14 mouse cellular contexts compared by ENCODE assay signal in genomic region chr9:63993256-63993655, GRCm38 (mm10). TPM values are rescaled to one million over a fixed set of nuclear protein-coding genes. Genes with fewer than 3 reads are reported as not detected.
DNase-seq lines count a peak whose midpoint lies in the region; ATAC-seq and TF ChIP-seq lines count a peak whose summit lies in the region.
"Had no signal": no experiment of that assay in that cellular context is flagged by ENCODE, and none has a peak within 500 bp of the region (broad histone marks: within the 10 kb centered on the region; RNA-seq: fewer than 3 reads in every experiment).

No protein-coding gene starts in this region.

- no peak for TF ChIP-seq CTCF in liver, adult 2 months (IDR thresholded peaks at IDR 0.05; ENCODE audit: low read depth, low read length)
- TF ChIP-seq CTCF in liver, postnatal 0 days (IDR thresholded peaks at IDR 0.05; ENCODE audit: low read depth): no peak

- WGBS in heart, embryonic 13.5 days: 75% methylated on average over 5 of the region's 5 CpGs
- WGBS in liver, adult 2 months: 86% methylated on average over 5 of the region's 5 CpGs
- 75% methylated on average over 5 of the region's 5 CpGs for WGBS in liver, postnatal 0 days (ENCODE audit: insufficient replicate concordance)
- 78% methylated on average over 5 of the region's 5 CpGs for WGBS in embryonic facial prominence, embryonic 13.5 days
- 79% methylated on average over 5 of the region's 5 CpGs for WGBS in stomach, embryonic 16.5 days

- no peaks in the 10 kb centered on the region for H3K9me3 ChIP-seq in heart, embryonic 13.5 days
- no peaks in the 10 kb centered on the region for H3K9me3 ChIP-seq in liver, postnatal 0 days (ENCODE audit: low read length)
- H3K9me3 ChIP-seq in embryonic facial prominence, embryonic 13.5 days: no peaks in the 10 kb centered on the region
- no peaks in the 10 kb centered on the region for H3K9me3 ChIP-seq in stomach, embryonic 16.5 days (replicated peaks; ENCODE audit: control insufficient read depth, low read length)
- H3K9me3 ChIP-seq: forebrain, embryonic 13.5 days; neural tube, embryonic 15.5 days had no signal

- H3K36me3 ChIP-seq in heart, embryonic 13.5 days: peaks cover 81% of the 10 kb centered on the region
- no peaks in the 10 kb centered on the region for H3K36me3 ChIP-seq in liver, adult 2 months (ENCODE audit: control insufficient read depth, insufficient read depth, low read length)
- no peaks in the 10 kb centered on the region; the same call in 1 of the 2 replicates for H3K36me3 ChIP-seq in liver, postnatal 0 days (replicated peaks; ENCODE audit: insufficient read depth, low read length)
- H3K36me3 ChIP-seq in embryonic facial prominence, embryonic 13.5 days: peaks cover 54% of the 10 kb centered on the region
- no peaks in the 10 kb centered on the region for H3K36me3 ChIP-seq in stomach, embryonic 16.5 days (ENCODE audit: control insufficient read depth, insufficient read depth, low read length)
- H3K36me3 ChIP-seq: neural tube, embryonic 15.5 days had no signal

- TF ChIP-seq POLR2A in liver, adult 2 months (IDR thresholded peaks at IDR 0.05; ENCODE audit: extremely low read depth, insufficient read depth, low read length): no peak

- H3K9ac ChIP-seq in heart, embryonic 13.5 days: peak overlapping the region; percentile 44
- H3K9ac ChIP-seq in liver, adult 2 months (ENCODE audit: low read depth, low read length): no peak overlapping the region
- H3K9ac ChIP-seq in liver, postnatal 0 days (replicated peaks): no peak overlapping the region; the same call in 1 of the 2 replicates
- H3K9ac ChIP-seq in embryonic facial prominence, embryonic 13.5 days: no peak overlapping the region
- H3K9ac ChIP-seq in stomach, embryonic 16.5 days (ENCODE audit: low read length): no peak overlapping the region
- H3K9ac ChIP-seq: forebrain, embryonic 13.5 days; neural tube, embryonic 15.5 days had no signal

- H3K4me3 ChIP-seq in heart, embryonic 13.5 days: no peak overlapping the region
- H3K4me3 ChIP-seq in liver, adult 2 months (ENCODE audit: insufficient read depth, low read depth, low read length): no peak overlapping the region
- no peak overlapping the region for H3K4me3 ChIP-seq in liver, postnatal 0 days (ENCODE audit: low read depth, low read length)
- no peak overlapping the region for H3K4me3 ChIP-seq in embryonic facial prominence, embryonic 13.5 days
- H3K4me3 ChIP-seq in stomach, embryonic 16.5 days (replicated peaks; ENCODE audit: low read length): no peak overlapping the region
- H3K4me3 ChIP-seq: forebrain, embryonic 13.5 days; layer of hippocampus, adult 2 months; neural tube, embryonic 15.5 days had no signal

- TF ChIP-seq EP300 in liver, postnatal 0 days (IDR thresholded peaks at IDR 0.05; ENCODE audit: low read depth): no peak

- no peaks in the 10 kb centered on the region for H3K27me3 ChIP-seq in heart, embryonic 13.5 days (replicated peaks)
- no peaks in the 10 kb centered on the region for H3K27me3 ChIP-seq in liver, adult 2 months (ENCODE audit: control insufficient read depth, insufficient read depth, low read length)
- H3K27me3 ChIP-seq in liver, postnatal 0 days (ENCODE audit: insufficient read depth, low read length): no peaks in the 10 kb centered on the region
- no peaks in the 10 kb centered on the region for H3K27me3 ChIP-seq in embryonic facial prominence, embryonic 13.5 days
- H3K27me3 ChIP-seq in stomach, embryonic 16.5 days (ENCODE audit: control insufficient read depth, insufficient read depth, low read length): no peaks in the 10 kb centered on the region
- H3K27me3 ChIP-seq: forebrain, embryonic 13.5 days; neural tube, embryonic 15.5 days had no signal

- 0 out of 2 replicates have a peak overlapping the region, but pooled peaks have one; percentile 7 for H3K4me2 ChIP-seq in heart, embryonic 13.5 days
- H3K4me2 ChIP-seq in liver, postnatal 0 days (ENCODE audit: low read depth, low read length): no peak overlapping the region
- H3K4me2 ChIP-seq in embryonic facial prominence, embryonic 13.5 days: no peak overlapping the region; the same call in 1 of the 2 replicates
- H3K4me2 ChIP-seq in stomach, embryonic 16.5 days (ENCODE audit: low read depth, low read length): no peak overlapping the region
- H3K4me2 ChIP-seq: forebrain, embryonic 13.5 days; neural tube, embryonic 15.5 days had no signal

- DNase-seq in heart, adult 18-20 months: no peak
- DNase-seq in liver, adult 2 months (ENCODE audit: extremely low read depth, low read depth, low spot score): no peak
- DNase-seq in liver, postnatal 0 days: no peak
- no peak for DNase-seq in layer of hippocampus, postnatal 14 days (ENCODE audit: low spot score in 2 of 2)
- DNase-seq: adrenal gland, postnatal 36 days; cerebellum, postnatal 14 days; kidney, adult 2 months; retina, postnatal 1 day had no signal

- H3K79me2 ChIP-seq in liver, adult 2 months (ENCODE audit: control insufficient read depth, insufficient read depth, low read length): peaks cover 5% of the 10 kb centered on the region

- peaks cover 74% of the 10 kb centered on the region for H3K4me1 ChIP-seq in heart, embryonic 13.5 days
- peaks cover 35% of the 10 kb centered on the region for H3K4me1 ChIP-seq in liver, adult 2 months (ENCODE audit: control insufficient read depth, insufficient read depth, low read length)
- peaks cover 32% of the 10 kb centered on the region for H3K4me1 ChIP-seq in liver, postnatal 0 days (ENCODE audit: insufficient read depth)
- H3K4me1 ChIP-seq in embryonic facial prominence, embryonic 13.5 days: peaks cover 60% of the 10 kb centered on the region
- peaks cover 26% of the 10 kb centered on the region for H3K4me1 ChIP-seq in stomach, embryonic 16.5 days (ENCODE audit: control insufficient read depth, insufficient read depth, low read length)

- peak overlapping the region; percentile 66 for H3K27ac ChIP-seq in heart, embryonic 13.5 days (replicated peaks)
- H3K27ac ChIP-seq in liver, adult 2 months (replicated peaks; ENCODE audit: insufficient read depth, low read depth, low read length): peak overlapping the region; percentile 33; the same call in 1 of the 2 replicates
- no peak overlapping the region for H3K27ac ChIP-seq in liver, postnatal 0 days (ENCODE audit: low read depth)
- H3K27ac ChIP-seq in embryonic facial prominence, embryonic 13.5 days: peak overlapping the region; percentile 74
- H3K27ac ChIP-seq in stomach, embryonic 16.5 days (ENCODE audit: low read length): peak overlapping the region; percentile 71
- H3K27ac ChIP-seq: forebrain, embryonic 13.5 days; layer of hippocampus, adult 2 months; neural tube, embryonic 15.5 days had no signal

- no peak for ATAC-seq in heart, embryonic 13.5 days (ENCODE audit: extremely low read depth, insufficient number of reproducible peaks, low FRiP score, low TSS enrichment)
- ATAC-seq in liver, postnatal 0 days: no peak
- no peak for ATAC-seq in embryonic facial prominence, embryonic 13.5 days (ENCODE audit: insufficient number of reproducible peaks, insufficient read depth, low FRiP score, low TSS enrichment, low read depth)
- ATAC-seq in stomach, embryonic 16.5 days (ENCODE audit: insufficient read depth, low FRiP score): no peak
- ATAC-seq: forebrain, embryonic 13.5 days had no signal

RNA-seq across cellular contexts. Expression of gene Smad6, which starts 28.6 kb away (rescaled TPM):
- polyA plus RNA-seq in heart, embryonic 13.5 days (2015; fragmentation: Nextera tagmentation; extraction: Ambion mirVana): 18.5 and 19.3 TPM in 2 replicates
- 10 to 100 TPM in 1 of 2 experiments, 1 to 10 TPM in 1; 9.0 to 11.3 TPM for total RNA-seq in heart, adult 18-20 months (2021)
- 4.1 and 6.0 TPM in 2 replicates for total RNA-seq in liver, adult 2 months (2014; rRNA removed)
- polyA plus RNA-seq in liver, adult 2 months (2012; rRNA removed): 11.4 and 12.6 TPM in 2 replicates
- 1.8 and 2.9 TPM in 2 replicates for polyA plus RNA-seq in liver, postnatal 0 days (2015; fragmentation: Nextera tagmentation; extraction: Ambion mirVana)
- polyA plus RNA-seq in embryonic facial prominence, embryonic 13.5 days (2015; fragmentation: Nextera tagmentation; extraction: Ambion mirVana): 16.7 and 17.4 TPM in 2 replicates
- polyA plus RNA-seq in stomach, embryonic 16.5 days (2015; fragmentation: Nextera tagmentation; extraction: Ambion mirVana): 3.0 and 3.3 TPM in 2 replicates
- 1 to 10 TPM; 2.6 to 2.9 TPM for total RNA-seq in layer of hippocampus, postnatal 14 days (2021)
